17 mouse cellular contexts compared by ENCODE assay signal in the genomic region with DNA sequence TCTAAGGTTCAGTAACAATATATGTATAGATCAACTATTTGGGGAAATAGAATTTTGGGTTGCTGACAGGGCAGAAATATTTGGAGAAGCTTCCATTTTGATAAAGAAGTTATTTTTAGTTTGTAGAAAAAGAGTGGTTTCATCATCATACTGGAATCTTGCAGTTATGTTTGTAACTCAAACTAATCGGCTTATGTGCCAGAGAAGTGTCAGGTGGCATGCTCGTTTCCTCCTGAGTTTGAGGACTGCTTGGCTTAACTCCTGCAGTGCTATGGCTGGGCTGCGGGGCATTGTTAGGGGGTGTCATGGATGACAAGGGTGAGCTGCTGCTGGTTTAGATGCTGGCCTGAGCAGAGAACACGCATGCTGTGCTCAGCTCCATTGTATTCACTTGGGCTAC. TPM values are rescaled to one million over a fixed set of nuclear protein-coding genes. Genes with fewer than 3 reads are reported as not detected.
A peak's percentile ranks its signal among the peaks of the same experiment; 100 is the strongest.
DNase-seq lines count a peak whose midpoint lies in the region; ATAC-seq and TF ChIP-seq lines count a peak whose summit lies in the region.
"Had no signal": no experiment of that assay in that cellular context is flagged by ENCODE, and none has a peak within 500 bp of the region (broad histone marks: within the 10 kb centered on the region; RNA-seq: fewer than 3 reads in every experiment).

No protein-coding gene starts in this region.

- no peak overlapping the region for H3K27ac ChIP-seq in lung, embryonic 14.5 days (ENCODE audit: low read depth)
- peak overlapping the region; percentile 45; the same call in 1 of the 2 replicates for H3K27ac ChIP-seq in embryonic facial prominence, embryonic 15.5 days (replicated peaks)
- no peak overlapping the region for H3K27ac ChIP-seq in hindbrain, embryonic 14.5 days
- H3K27ac ChIP-seq: limb, embryonic 12.5 days; neural tube, embryonic 15.5 days had no signal

- H3K36me3 ChIP-seq in lung, embryonic 14.5 days (ENCODE audit: insufficient read depth), result no peaks in the 10 kb centered on the region
- H3K36me3 ChIP-seq in embryonic facial prominence, embryonic 15.5 days, result no peaks in the 10 kb centered on the region
- no peaks in the 10 kb centered on the region for H3K36me3 ChIP-seq in hindbrain, embryonic 14.5 days (replicated peaks; ENCODE audit: control insufficient read depth, insufficient read depth)
- H3K36me3 ChIP-seq: G1E; limb, embryonic 12.5 days; neural tube, embryonic 15.5 days had no signal

- DNase-seq in heart, adult 18-20 months, result peak; percentile 22 to 26
- DNase-seq in heart, adult 9 months (ENCODE audit: low spot score in 2 of 2), result no peak
- peak; percentile 48 for DNase-seq in lung, embryonic 14.5 days
- no peak for DNase-seq in lung, postnatal 4 days
- peak; percentile 41 for DNase-seq in lung, postnatal 36 days
- no peak for DNase-seq in hindbrain, embryonic 14.5 days (ENCODE audit: low spot score)
- DNase-seq: cerebellum, postnatal 14 days; gastrocnemius, postnatal 36 days; kidney, adult 9 months; right cerebral cortex, postnatal 4 days; thymus, adult 18-20 months had no signal

- no peak overlapping the region for H3K9ac ChIP-seq in lung, embryonic 14.5 days
- H3K9ac ChIP-seq in embryonic facial prominence, embryonic 15.5 days, result no peak overlapping the region
- H3K9ac ChIP-seq in hindbrain, embryonic 14.5 days, result no peak overlapping the region
- H3K9ac ChIP-seq: limb, embryonic 12.5 days; neural tube, embryonic 15.5 days had no signal

- no peak for ATAC-seq in lung, embryonic 14.5 days (ENCODE audit: insufficient read depth)
- no peak for ATAC-seq in embryonic facial prominence, embryonic 15.5 days (ENCODE audit: insufficient number of reproducible peaks, low FRiP score, low TSS enrichment, low read depth)
- ATAC-seq in hindbrain, embryonic 14.5 days (ENCODE audit: low FRiP score), result no peak
- ATAC-seq: hindbrain, embryonic 16.5 days had no signal

- no peak overlapping the region for H3K4me3 ChIP-seq in lung, embryonic 14.5 days (ENCODE audit: low read depth, low read length)
- no peak overlapping the region for H3K4me3 ChIP-seq in embryonic facial prominence, embryonic 15.5 days (replicated peaks)
- no peak overlapping the region for H3K4me3 ChIP-seq in hindbrain, embryonic 14.5 days (replicated peaks; ENCODE audit: low read length)
- H3K4me3 ChIP-seq: limb, embryonic 12.5 days; neural tube, embryonic 15.5 days had no signal

- TF ChIP-seq CTCF in lung, embryonic 14.5 days (IDR thresholded peaks at IDR 0.05; ENCODE audit: low read depth), result no peak

- no peaks in the 10 kb centered on the region for H3K9me3 ChIP-seq in lung, embryonic 14.5 days (ENCODE audit: low read depth, low read length)
- H3K9me3 ChIP-seq in embryonic facial prominence, embryonic 15.5 days (replicated peaks), result no peaks in the 10 kb centered on the region
- no peaks in the 10 kb centered on the region for H3K9me3 ChIP-seq in hindbrain, embryonic 14.5 days (ENCODE audit: control insufficient read depth, low read length)
- H3K9me3 ChIP-seq: G1E; limb, embryonic 12.5 days; neural tube, embryonic 15.5 days had no signal

- H3K4me1 ChIP-seq in lung, embryonic 14.5 days (ENCODE audit: insufficient read depth), result 0 out of 2 replicates have a peak, but pooled peaks cover 5% of the 10 kb centered on the region
- H3K4me1 ChIP-seq in embryonic facial prominence, embryonic 15.5 days, result peaks cover 23% of the 10 kb centered on the region
- 0 out of 2 replicates have a peak, but pooled peaks cover 6% of the 10 kb centered on the region for H3K4me1 ChIP-seq in hindbrain, embryonic 14.5 days (replicated peaks; ENCODE audit: control insufficient read depth, insufficient read depth, low read length)

- 36% methylated on average over 4 of the region's 4 CpGs for WGBS in lung, embryonic 14.5 days
- 37% methylated on average over 4 of the region's 4 CpGs for WGBS in embryonic facial prominence, embryonic 15.5 days
- 58% methylated on average over 4 of the region's 4 CpGs for WGBS in hindbrain, embryonic 14.5 days

- H3K27me3 ChIP-seq in lung, embryonic 14.5 days (ENCODE audit: insufficient read depth, low read length), result no peaks in the 10 kb centered on the region
- no peaks in the 10 kb centered on the region for H3K27me3 ChIP-seq in embryonic facial prominence, embryonic 15.5 days
- no peaks in the 10 kb centered on the region for H3K27me3 ChIP-seq in hindbrain, embryonic 14.5 days (ENCODE audit: control insufficient read depth, insufficient read depth, low read length)
- H3K27me3 ChIP-seq: limb, embryonic 12.5 days; neural tube, embryonic 15.5 days had no signal

- no peak overlapping the region for H3K4me2 ChIP-seq in lung, embryonic 14.5 days
- no peak overlapping the region for H3K4me2 ChIP-seq in embryonic facial prominence, embryonic 15.5 days (replicated peaks)
- no peak overlapping the region for H3K4me2 ChIP-seq in hindbrain, embryonic 14.5 days (replicated peaks)
- H3K4me2 ChIP-seq: limb, embryonic 12.5 days; neural tube, embryonic 15.5 days had no signal

RNA-seq across cellular contexts. Expression of a gene that starts 42.1 kb away (rescaled TPM):
- 10 to 100 TPM; 29.3 to 38.1 TPM for total RNA-seq in heart, adult 18-20 months (2021)
- 111 and 140 TPM in 2 replicates for polyA plus RNA-seq in lung, embryonic 14.5 days (2014; fragmentation: Nextera tagmentation; extraction: Ambion mirVana)
- polyA plus RNA-seq in embryonic facial prominence, embryonic 15.5 days (2015; fragmentation: Nextera tagmentation; extraction: Ambion mirVana), result 114 and 124 TPM in 2 replicates
- polyA plus RNA-seq in hindbrain, embryonic 14.5 days (2014; fragmentation: Nextera tagmentation; extraction: Ambion mirVana), result 48.6 and 56.8 TPM in 2 replicates
- polyA plus RNA-seq: G1E had no signal

RNA-seq across cellular contexts. Expression of a gene that starts 49.7 kb away (rescaled TPM):
- total RNA-seq in heart, adult 18-20 months (2021), result under 1 TPM; 0.15 to 0.21 TPM
- polyA plus RNA-seq in lung, embryonic 14.5 days (2014; fragmentation: Nextera tagmentation; extraction: Ambion mirVana), result 0.30 and 0.42 TPM in 2 replicates
- 0.19 and 0.28 TPM in 2 replicates for polyA plus RNA-seq in embryonic facial prominence, embryonic 15.5 days (2015; fragmentation: Nextera tagmentation; extraction: Ambion mirVana)
- polyA plus RNA-seq in hindbrain, embryonic 14.5 days (2014; fragmentation: Nextera tagmentation; extraction: Ambion mirVana), result 0.20 and 0.32 TPM in 2 replicates
- total RNA-seq: G1E; megakaryocyte-erythroid progenitor cell, adult 5-6 weeks had no signal
- polyA plus RNA-seq: G1E had no signal

Comparison
In these comparisons a context has a peak if more than half of its experiments do, and no peak if none do; other contexts are left out.
1. DNase-seq: peak in heart, adult 18-20 months (2 of 2), lung, embryonic 14.5 days (single experiment) and lung, postnatal 36 days (single experiment); none in heart, adult 9 months (0 of 2), lung, postnatal 4 days (0 of 2) and hindbrain, embryonic 14.5 days (single experiment).